Comparison of ENCODE assay signal across 19 mouse cellular contexts in genomic region chr11:90614743-90615142, GRCm38 (mm10).
"Had no signal": no experiment of that assay in that cellular context is flagged by ENCODE, and none has a peak within 500 bp of the region (broad histone marks: within the 10 kb centered on the region; RNA-seq: fewer than 3 reads in every experiment).

No protein-coding gene starts in this region.

- H3K4me1 ChIP-seq: limb, embryonic 10.5 days; limb, embryonic 13.5 days; liver, embryonic 15.5 days; midbrain, embryonic 13.5 days had no signal

- DNase-seq: kidney, postnatal 25 days; layer of hippocampus, adult 9-11 months; liver; lung, adult 18-20 months; lung, postnatal 10 days; lung, postnatal 36 days; right cerebral cortex, adult 18-20 months; right cerebral cortex, postnatal 14 days; right cerebral cortex, postnatal 4 days; thymus, adult 2 months; thymus, postnatal 14 days; thymus, postnatal 4 days had no signal

- H3K27me3 ChIP-seq: limb, embryonic 13.5 days; liver, embryonic 12.5 days; liver, embryonic 15.5 days; lung, embryonic 15.5 days; midbrain, embryonic 13.5 days had no signal

- ATAC-seq: liver, embryonic 12.5 days; midbrain, embryonic 13.5 days had no signal

- H3K9me3 ChIP-seq: limb, embryonic 10.5 days; limb, embryonic 13.5 days; liver, embryonic 12.5 days; liver, embryonic 15.5 days; lung, embryonic 15.5 days; midbrain, embryonic 13.5 days had no signal

- H3K4me3 ChIP-seq: layer of hippocampus, adult 2 months; limb, embryonic 10.5 days; limb, embryonic 13.5 days; liver, embryonic 12.5 days; liver, embryonic 15.5 days; lung, embryonic 15.5 days; midbrain, embryonic 13.5 days had no signal
